ENCODE assay signal across 8 mouse cellular contexts in the genomic region with DNA sequence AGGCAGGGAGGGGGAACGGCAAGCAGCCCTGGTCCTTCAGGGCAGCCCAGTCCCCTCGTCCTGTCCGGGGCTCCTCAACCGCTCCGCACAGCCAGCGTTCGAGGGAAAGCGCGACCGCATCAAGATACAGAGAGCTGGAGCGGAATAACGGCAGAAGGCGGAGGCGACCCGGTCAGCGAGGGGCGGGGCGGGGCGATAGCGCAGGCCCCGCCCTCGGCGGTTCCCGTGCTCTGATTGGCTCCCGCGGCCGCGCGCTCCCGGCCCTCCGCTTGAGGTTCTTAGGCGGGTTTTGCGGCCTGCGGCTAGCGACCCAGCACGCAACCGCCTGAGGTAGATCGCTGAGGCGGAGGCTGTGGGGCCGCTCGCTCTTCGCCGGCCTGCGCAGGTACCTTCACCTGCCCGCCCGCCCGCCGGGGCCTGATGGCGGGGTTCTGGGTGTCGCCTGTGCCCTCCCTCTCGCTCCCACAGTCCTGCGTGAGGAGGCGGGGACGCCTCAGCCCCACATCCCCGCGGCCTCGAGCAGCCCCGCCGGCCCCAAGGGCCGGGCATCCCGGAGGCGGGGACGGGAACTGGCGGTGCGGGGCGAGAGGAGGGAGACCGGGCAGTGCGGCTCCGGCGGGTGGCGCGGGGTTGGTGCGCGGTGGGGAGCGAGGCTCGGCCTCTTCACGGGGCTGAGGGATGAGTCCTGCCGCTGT. TPM values are rescaled to one million over a fixed set of nuclear protein-coding genes. Genes with fewer than 3 reads are reported as not detected.
A peak's percentile ranks its signal among the peaks of the same experiment; 100 is the strongest.
DNase-seq lines count a peak whose midpoint lies in the region; ATAC-seq and TF ChIP-seq lines count a peak whose summit lies in the region.

A gene (plus strand): TSS at position 305 of the 695 bp plus-strand sequence.

- peaks cover 17% of the 10 kb centered on the region for H3K27me3 ChIP-seq in embryonic facial prominence, embryonic 12.5 days
- peaks cover 2% of the 10 kb centered on the region; the same call in 1 of the 2 replicates for H3K27me3 ChIP-seq in heart, adult 2 months (ENCODE audit: control insufficient read depth, insufficient read depth, low read length)
- no peaks in the 10 kb centered on the region for H3K27me3 ChIP-seq in kidney, adult 2 months (replicated peaks; ENCODE audit: control insufficient read depth, insufficient read depth, low read length)
- H3K27me3 ChIP-seq in limb, embryonic 11.5 days (ENCODE audit: control insufficient read depth, insufficient read depth, low read length): peaks cover 7% of the 10 kb centered on the region; the same call in 1 of the 2 replicates
- peaks cover 30% of the 10 kb centered on the region for H3K27me3 ChIP-seq in midbrain, embryonic 13.5 days

- DNase-seq in 3T3-L1 (ENCODE audit: low read depth, low spot score): peak; percentile 70
- DNase-seq in adrenal gland, postnatal 36 days: peak; percentile 89 to 92
- peak; percentile 87 to 90 for DNase-seq in heart, adult 2 months
- peak; percentile 91 for DNase-seq in kidney, adult 2 months
- peak; percentile 88 for DNase-seq in limb, embryonic 11.5 days (ENCODE audit: low spot score)
- peak; percentile 80 for DNase-seq in spleen, adult 12 weeks (ENCODE audit: low spot score)

- 0 out of 2 replicates have a peak, but pooled peaks have one; percentile 1 for TF ChIP-seq CTCF in heart, adult 2 months (IDR thresholded peaks at IDR 0.05)
- no peak for TF ChIP-seq CTCF in kidney, adult 2 months (conservative IDR thresholded peaks at IDR 0.05; ENCODE audit: insufficient read depth, insufficient read length, low read depth, low read length)

- H3K4me1 ChIP-seq in embryonic facial prominence, embryonic 12.5 days: 0 out of 2 replicates have a peak, but pooled peaks cover 7% of the 10 kb centered on the region
- H3K4me1 ChIP-seq in heart, adult 2 months (ENCODE audit: control insufficient read depth, insufficient read depth, low read length): peaks cover 2% of the 10 kb centered on the region
- no peaks in the 10 kb centered on the region for H3K4me1 ChIP-seq in kidney, adult 2 months (ENCODE audit: control insufficient read depth, insufficient read depth, low read length)
- H3K4me1 ChIP-seq in limb, embryonic 11.5 days (ENCODE audit: control insufficient read depth, insufficient read depth, low read length): no peaks in the 10 kb centered on the region
- H3K4me1 ChIP-seq in midbrain, embryonic 13.5 days (replicated peaks): peaks cover 8% of the 10 kb centered on the region

- H3K79me2 ChIP-seq in heart, adult 2 months (replicated peaks; ENCODE audit: control insufficient read depth, insufficient read depth, low read length): no peaks in the 10 kb centered on the region

- peak within 1 kb of the TSS; percentile 98 for H3K4me2 ChIP-seq in embryonic facial prominence, embryonic 12.5 days (replicated peaks)
- peak within 1 kb of the TSS; percentile 94 for H3K4me2 ChIP-seq in limb, embryonic 11.5 days (ENCODE audit: low read depth, severe bottlenecking)
- peak within 1 kb of the TSS; percentile 97 for H3K4me2 ChIP-seq in midbrain, embryonic 13.5 days (replicated peaks)

- peak within 1 kb of the TSS; percentile 84 for H3K9ac ChIP-seq in embryonic facial prominence, embryonic 12.5 days
- H3K9ac ChIP-seq in heart, adult 2 months (ENCODE audit: low read depth, low read length): peak within 1 kb of the TSS; percentile 85
- H3K9ac ChIP-seq in limb, embryonic 11.5 days (ENCODE audit: low read length): peak within 1 kb of the TSS; percentile 70
- H3K9ac ChIP-seq in midbrain, embryonic 13.5 days (replicated peaks): peak within 1 kb of the TSS; percentile 84

- ATAC-seq in embryonic facial prominence, embryonic 12.5 days (ENCODE audit: insufficient number of reproducible peaks, insufficient read depth, low FRiP score, low TSS enrichment): peak; percentile 89
- peak; percentile 93 for ATAC-seq in limb, embryonic 11.5 days (ENCODE audit: insufficient number of reproducible peaks, low FRiP score, low TSS enrichment, low read depth)
- peak; percentile 96 for ATAC-seq in midbrain, embryonic 13.5 days

- no peak for TF ChIP-seq POLR2A in heart, adult 2 months (IDR thresholded peaks at IDR 0.05; ENCODE audit: insufficient read depth, low read depth, low read length)
- no peak for TF ChIP-seq POLR2A in kidney, adult 2 months (IDR thresholded peaks at IDR 0.05; ENCODE audit: low read depth, low read length)

- H3K27ac ChIP-seq in embryonic facial prominence, embryonic 12.5 days: peak within 1 kb of the TSS; percentile 37; the same call in 1 of the 2 replicates
- H3K27ac ChIP-seq in heart, adult 2 months: peak within 1 kb of the TSS; percentile 44
- H3K27ac ChIP-seq in kidney, adult 2 months (ENCODE audit: insufficient read depth, low read depth, low read length): no peak within 1 kb of the TSS
- 0 out of 2 replicates have a peak within 1 kb of the TSS, but pooled peaks have one; percentile 21 for H3K27ac ChIP-seq in limb, embryonic 11.5 days (replicated peaks; ENCODE audit: low read depth, low read length)
- peak within 1 kb of the TSS; percentile 70 for H3K27ac ChIP-seq in midbrain, embryonic 13.5 days

- peak within 1 kb of the TSS; percentile 85 for H3K4me3 ChIP-seq in embryonic facial prominence, embryonic 12.5 days
- H3K4me3 ChIP-seq in heart, adult 2 months: peak within 1 kb of the TSS; percentile 58
- peak within 1 kb of the TSS; percentile 56 for H3K4me3 ChIP-seq in kidney, adult 2 months (ENCODE audit: insufficient read depth, low read depth, low read length)
- peak within 1 kb of the TSS; percentile 65 for H3K4me3 ChIP-seq in limb, embryonic 11.5 days (ENCODE audit: low read depth, low read length)
- peak within 1 kb of the TSS; percentile 79 for H3K4me3 ChIP-seq in midbrain, embryonic 13.5 days (replicated peaks)

- intact Hi-C loops in heart, adult 2 months (cut with DNase I): loop anchor here (2.0 to 5.0 kb wide), 2 partner anchors 25 to 65 kb away; a partner anchor contains a TSS

- no peaks in the 10 kb centered on the region for H3K36me3 ChIP-seq in embryonic facial prominence, embryonic 12.5 days
- no peaks in the 10 kb centered on the region for H3K36me3 ChIP-seq in heart, adult 2 months (ENCODE audit: control insufficient read depth, insufficient read depth, low read length)
- no peaks in the 10 kb centered on the region for H3K36me3 ChIP-seq in kidney, adult 2 months (ENCODE audit: control insufficient read depth, insufficient read depth, low read length)
- no peaks in the 10 kb centered on the region for H3K36me3 ChIP-seq in limb, embryonic 11.5 days (ENCODE audit: control insufficient read depth, insufficient read depth, low read length)
- no peaks in the 10 kb centered on the region for H3K36me3 ChIP-seq in midbrain, embryonic 13.5 days

- H3K9me3 ChIP-seq in embryonic facial prominence, embryonic 12.5 days: no peaks in the 10 kb centered on the region
- no peaks in the 10 kb centered on the region for H3K9me3 ChIP-seq in limb, embryonic 11.5 days (ENCODE audit: control insufficient read depth, low read length)
- no peaks in the 10 kb centered on the region for H3K9me3 ChIP-seq in midbrain, embryonic 13.5 days

- no peak for TF ChIP-seq EP300 in heart, adult 2 months (IDR thresholded peaks at IDR 0.05; ENCODE audit: insufficient read depth, low read depth, low read length)

- WGBS in embryonic facial prominence, embryonic 12.5 days: under 1% methylated on average over 62 of the region's 78 CpGs
- under 1% methylated on average over 75 of the region's 78 CpGs for WGBS in heart, adult 2 months
- 1% methylated on average over 78 of the region's 78 CpGs for WGBS in kidney, adult 2 months
- WGBS in limb, embryonic 11.5 days: under 1% methylated on average over 61 of the region's 78 CpGs
- WGBS in midbrain, embryonic 13.5 days: under 1% methylated on average over 60 of the region's 78 CpGs

RNA-seq across cellular contexts. Expression of the gene that starts here (rescaled TPM):
- total RNA-seq in adrenal gland, postnatal 36 days (2021): under 1 TPM; 0.53 to 0.82 TPM
- polyA plus RNA-seq in embryonic facial prominence, embryonic 12.5 days (2016; fragmentation: Nextera tagmentation; extraction: Ambion mirVana): 1.3 and 1.6 TPM in 2 replicates
- under 1 TPM in 1 of 2 experiments, not detected in 1; 0.37 TPM for total RNA-seq in heart, adult 2 months (2021)
- polyA plus RNA-seq in heart, adult 2 months (2012; rRNA removed): not detected in 2 replicates
- polyA plus RNA-seq in kidney, adult 2 months (2012; rRNA removed): 0.08 TPM in 1 of 2 replicates, not detected in the other
- polyA plus RNA-seq in limb, embryonic 11.5 days (2014; fragmentation: Nextera tagmentation; extraction: Ambion mirVana): 0.96 and 0.97 TPM in 2 replicates
- polyA plus RNA-seq in midbrain, embryonic 13.5 days (2015; fragmentation: Nextera tagmentation; extraction: Ambion mirVana): 1.0 and 1.2 TPM in 2 replicates

Comparison
In these comparisons a context has a peak if more than half of its experiments do, and no peak if none do; other contexts are left out.
1. Peak in DNase-seq in adrenal gland, postnatal 36 days; RNA of the gene not detected or under 1 TPM.
2. Peak in DNase-seq, H3K4me3 ChIP-seq, H3K27ac ChIP-seq and H3K9ac ChIP-seq in heart, adult 2 months; RNA of the gene not detected or under 1 TPM.
3. Peak in DNase-seq and H3K4me3 ChIP-seq in kidney, adult 2 months; RNA of the gene not detected or under 1 TPM.
4. Peak in DNase-seq, ATAC-seq, H3K4me3 ChIP-seq, H3K27ac ChIP-seq, H3K9ac ChIP-seq and H3K4me2 ChIP-seq in limb, embryonic 11.5 days; RNA of the gene not detected or under 1 TPM.